Mouse (Mus musculus) MEL (cell line): ENCODE measurements around the gene Tshz2. TPM values are rescaled to one million over a fixed set of nuclear protein-coding genes. Genes with fewer than 3 reads are reported as not detected.

Source experiments
- DNase-seq: peaks from one replicate; pipeline ENCODE4 v3.0.0; 2011; ENCODE audit warnings: low read depth, low spot score
- H3K27ac ChIP-seq: 2 replicates; pipeline ENCODE4 v1.5.1; 2012; ENCODE audit warnings: low read depth, mild to moderate bottlenecking, control low read depth, low read length, moderate library complexity; ENCODE audit not compliant: control insufficient read depth
- H3K27me3 ChIP-seq, 2 experiments: fragments of 150-350 bp in 1 of 2; sonication (generic) in 1 of 2; 2 replicates each; pipeline ENCODE4 v1.6.1; 2012; ENCODE audit warnings: low read length in 2 of 2, mild to moderate bottlenecking in 2 of 2, improper control_type of control experiment in 1 of 2, moderate library complexity in 1 of 2; ENCODE audit not compliant: insufficient read depth in 2 of 2, control insufficient read depth in 1 of 2
- H3K36me3 ChIP-seq, 2 experiments: 2 replicates each; pipeline ENCODE4 v1.6.1; 2012 to 2014; ENCODE audit warnings: low read length in 2 of 2, improper control_type of control experiment in 1 of 2, inconsistent platforms in 1 of 2, mild to moderate bottlenecking in 1 of 2; ENCODE audit not compliant: insufficient read depth in 2 of 2, control insufficient read depth in 1 of 2
- H3K4me1 ChIP-seq, 2 experiments: fragments of 150-350 bp in 1 of 2; sonication (generic) in 1 of 2; 2 replicates each; pipeline ENCODE4 v1.6.1; 2012; ENCODE audit warnings: low read length in 2 of 2, improper control_type of control experiment in 1 of 2, mild to moderate bottlenecking in 1 of 2; ENCODE audit not compliant: insufficient read depth in 2 of 2, control insufficient read depth in 1 of 2
- H3K4me3 ChIP-seq, 2 experiments: fragments of 150-350 bp in 1 of 2; sonication (generic) in 1 of 2; 2 replicates each; pipeline ENCODE4 v1.5.1; 2012; ENCODE audit warnings: low read depth in 2 of 2, low read length in 2 of 2, mild to moderate bottlenecking in 2 of 2, moderate library complexity in 2 of 2, control low read depth in 1 of 2, improper control_type of control experiment in 1 of 2; ENCODE audit not compliant: control insufficient read depth in 1 of 2, insufficient read depth in 1 of 2
- H3K79me2 ChIP-seq: 2 replicates; pipeline ENCODE4 v1.6.1; 2012; ENCODE audit warnings: mild to moderate bottlenecking, low read length, moderate library complexity; ENCODE audit not compliant: control insufficient read depth, poor library complexity, insufficient read depth
- H3K9ac ChIP-seq: 2 replicates; pipeline ENCODE4 v1.6.1; 2012; ENCODE audit warnings: low read depth, mild to moderate bottlenecking, control low read depth, low read length, moderate library complexity; ENCODE audit not compliant: control insufficient read depth, poor library complexity, severe bottlenecking
- H3K9me3 ChIP-seq: fragments of 150-350 bp; sonication (generic); replicated peaks from 2 replicates; pipeline ENCODE4 v1.6.1; 2012; ENCODE audit warnings: mild to moderate bottlenecking, low read length, improper control_type of control experiment, moderate library complexity; ENCODE audit not compliant: insufficient read depth
- CHD1 ChIP-seq: IDR thresholded peaks from 2 replicates; pipeline ENCODE4 v1.6.1; 2012; ENCODE audit warnings: low read depth, mild to moderate bottlenecking, inconsistent platforms, low read length, improper control_type of control experiment
- ETS1 ChIP-seq: IDR thresholded peaks from 2 replicates; pipeline ENCODE4 v1.6.1; 2012; ENCODE audit warnings: low read depth, mild to moderate bottlenecking, inconsistent platforms, low read length, improper control_type of control experiment, moderate library complexity
- GABPA ChIP-seq: IDR thresholded peaks from 2 replicates; pipeline ENCODE4 v1.6.1; 2012; ENCODE audit warnings: low read depth, mild to moderate bottlenecking, inconsistent platforms, low read length, improper control_type of control experiment, moderate library complexity
- GATA1 ChIP-seq: IDR thresholded peaks from 2 replicates; pipeline ENCODE4 v1.6.1; 2011; ENCODE audit warnings: low read depth, low read length, improper control_type of control experiment
- HCFC1 ChIP-seq: IDR thresholded peaks from 2 replicates; pipeline ENCODE4 v1.6.1; 2012; ENCODE audit warnings: low read depth, mild to moderate bottlenecking, inconsistent platforms, low read length, improper control_type of control experiment, moderate library complexity
- JUND ChIP-seq: IDR thresholded peaks from 2 replicates; pipeline ENCODE4 v1.6.1; 2011; ENCODE audit warnings: low read depth, mild to moderate bottlenecking, improper control_type of control experiment, low read length
- MAX ChIP-seq: IDR thresholded peaks from 2 replicates; pipeline ENCODE4 v1.6.1; 2011; ENCODE audit warnings: low read length, improper control_type of control experiment
- MYB ChIP-seq: IDR thresholded peaks from 2 replicates; pipeline ENCODE4 v1.6.1; 2011; ENCODE audit warnings: mild to moderate bottlenecking, low read depth, low read length, improper control_type of control experiment
- NELFE ChIP-seq: IDR thresholded peaks from 2 replicates; pipeline ENCODE4 v1.6.1; 2011; ENCODE audit warnings: low read depth, low read length, improper control_type of control experiment
- NRF1 ChIP-seq: IDR thresholded peaks from 2 replicates; pipeline ENCODE4 v1.6.1; 2014; ENCODE audit warnings: low read depth, mild to moderate bottlenecking, inconsistent platforms, low read length, improper control_type of control experiment, moderate library complexity; ENCODE audit not compliant: poor library complexity, insufficient read depth, severe bottlenecking
- POLR2A ChIP-seq, 2 experiments: IDR thresholded peaks; 2 replicates each; pipeline ENCODE4 v1.6.1; 2011 to 2012; ENCODE audit warnings: low read length in 2 of 2, mild to moderate bottlenecking in 2 of 2, control low read depth in 1 of 2, improper control_type of control experiment in 1 of 2, low read depth in 1 of 2, moderate library complexity in 1 of 2; ENCODE audit not compliant: control insufficient read depth in 1 of 2, insufficient read depth in 1 of 2, poor library complexity in 1 of 2
- POLR2AphosphoS2 ChIP-seq: IDR thresholded peaks from 2 replicates; pipeline ENCODE4 v1.6.1; 2011; ENCODE audit warnings: low read length, improper control_type of control experiment
- SMC3 ChIP-seq: IDR thresholded peaks from 2 replicates; pipeline ENCODE4 v1.6.1; 2011; ENCODE audit warnings: low read depth, low read length, improper control_type of control experiment
- TCF12 ChIP-seq: IDR thresholded peaks from 2 replicates; pipeline ENCODE4 v1.6.1; 2014; ENCODE audit warnings: low read depth, mild to moderate bottlenecking, inconsistent platforms, low read length, improper control_type of control experiment, moderate library complexity
- ZKSCAN1 ChIP-seq: IDR thresholded peaks from 2 replicates; pipeline ENCODE4 v1.6.1; 2012; ENCODE audit warnings: low read depth, mild to moderate bottlenecking, inconsistent platforms, low read length, improper control_type of control experiment, moderate library complexity
- ZMIZ1 ChIP-seq: IDR thresholded peaks from 2 replicates; pipeline ENCODE4 v1.6.1; 2012; ENCODE audit warnings: low read depth, mild to moderate bottlenecking, inconsistent platforms, low read length, improper control_type of control experiment, moderate library complexity
- ZNF384 ChIP-seq: IDR thresholded peaks from 2 replicates; pipeline ENCODE4 v1.6.1; 2012; ENCODE audit warnings: low read depth, mild to moderate bottlenecking, inconsistent platforms, low read length, improper control_type of control experiment
- polyA plus RNA-seq, 2 experiments: library from polyadenylated mRNA; stranded (reverse) in 1 of 2; unstranded in 1 of 2; fragments of >175 nt in 1 of 2; fragments of >200 nt in 1 of 2; gene quantifications; 2 replicates each; pipeline versions ENCODE4 v1.2.1 to v1.2.4; 2012; ENCODE audit warnings: low replicate concordance in 2 of 2, low read depth in 1 of 2; ENCODE audit not compliant: insufficient read length in 2 of 2, insufficient read depth in 1 of 2, missing spikeins in 1 of 2
- total RNA-seq: library from RNA; depleted of rRNA; stranded (reverse); fragments of 300-350 nt; gene quantifications from 2 replicates; pipeline ENCODE4 v1.2.3, GENCODE M21; 2012

Tshz2 gene
- total and polyA plus RNA-seq, 3 experiments: not detected

DNA sequence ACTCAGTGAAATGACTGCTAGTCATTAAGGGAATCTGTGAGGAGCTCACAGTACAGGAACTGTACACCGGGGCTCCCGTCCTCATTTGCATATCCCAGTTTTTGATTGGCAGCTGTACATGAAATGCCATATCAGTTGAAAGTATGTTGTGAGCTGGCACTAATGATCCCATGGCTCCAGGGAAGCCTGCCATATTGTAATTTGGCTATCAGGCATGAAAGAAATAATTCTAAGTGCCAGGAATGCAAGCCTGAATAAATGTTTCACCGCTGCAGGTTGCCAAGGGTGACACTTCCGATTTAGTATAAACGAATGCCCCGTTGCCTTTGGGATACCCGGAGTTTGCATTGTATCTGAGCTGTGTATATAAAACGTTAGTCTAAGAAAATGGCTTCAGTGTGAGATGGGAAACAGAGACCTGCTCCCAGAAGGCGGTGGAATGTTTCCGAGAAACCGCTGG lies 366.1 kb downstream of the Tshz2 start:
- H3K27ac ChIP-seq: no peak overlapping the region
- DNase-seq: no peak
- H3K36me3 ChIP-seq: no peaks in the 10 kb centered on the region
- H3K9me3 ChIP-seq: no peaks in the 10 kb centered on the region
- H3K4me1 ChIP-seq: no peaks in the 10 kb centered on the region
- H3K4me3 ChIP-seq: no peak overlapping the region
- no peaks in the 10 kb centered on the region for H3K79me2 ChIP-seq
- H3K9ac ChIP-seq: no peak overlapping the region
- TF ChIP-seq POLR2AphosphoS2 (no peak), POLR2A (IDR thresholded peaks at IDR 0.05; ENCODE audit: control insufficient read depth in 1 of 2, insufficient read depth in 1 of 2, low read depth in 1 of 2, low read length in 2 of 2, poor library complexity in 1 of 2) (no peak), NRF1 (no peak), ETS1 (no peak), GATA1 (no peak), MAX (no peak), MYB (no peak), GABPA (no peak), CHD1 (no peak), NELFE (no peak), ZMIZ1 (no peak), ZKSCAN1 (no peak), TCF12 (no peak), HCFC1 (no peak)
- H3K27me3 ChIP-seq: no peaks in the 10 kb centered on the region

DNA sequence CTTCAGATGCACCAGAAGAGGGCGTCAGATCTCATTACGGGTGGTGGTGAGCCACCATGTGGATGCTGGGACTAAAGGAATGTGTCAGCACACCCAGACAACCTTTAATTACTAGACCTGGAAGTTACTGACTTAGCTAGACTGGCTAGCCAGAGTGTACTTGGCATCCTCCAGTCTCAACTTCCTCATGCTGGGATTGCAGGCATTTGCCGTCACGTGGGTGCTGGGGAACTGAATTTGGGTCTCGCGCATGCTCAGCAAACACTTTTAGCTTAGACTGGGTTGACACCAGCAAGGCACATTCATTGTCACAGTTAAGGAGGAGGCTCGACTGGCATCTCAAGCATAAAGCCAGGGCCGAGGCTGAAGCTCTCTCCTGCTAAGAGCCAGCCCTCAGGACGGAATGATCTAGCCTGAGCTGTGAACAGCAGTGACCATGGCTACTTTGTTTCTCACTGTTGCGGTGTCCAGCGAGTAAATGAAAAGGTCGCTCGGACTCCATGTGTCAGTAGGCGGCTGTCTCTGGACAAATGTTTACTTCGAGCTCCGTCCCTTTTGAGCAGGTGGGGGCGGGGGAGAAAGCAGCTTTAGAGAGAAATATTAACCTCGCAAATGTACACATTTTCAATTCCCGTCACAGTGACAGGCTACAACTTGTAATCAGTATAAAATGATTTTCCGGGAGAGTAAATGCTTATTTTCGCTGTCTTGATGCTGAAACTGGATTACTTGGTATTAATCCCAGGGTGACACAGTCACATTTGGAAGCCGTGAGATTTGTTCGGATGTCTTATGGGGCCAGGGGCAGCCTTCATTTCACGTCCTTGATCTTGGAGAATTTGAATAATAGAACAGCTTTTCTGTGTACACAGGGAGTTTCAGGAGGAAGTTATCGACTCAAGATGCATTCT lies 370.0 kb downstream of the Tshz2 start:
- Histone ChIP-seq H3K36me3 (no peaks in the 10 kb centered on the region), H3K4me3 (no peak overlapping the region), H3K4me1 (no peaks in the 10 kb centered on the region), H3K9ac (no peak overlapping the region), H3K9me3 (no peaks in the 10 kb centered on the region), H3K27ac (no peak overlapping the region), H3K79me2 (no peaks in the 10 kb centered on the region), H3K27me3 (no peaks in the 10 kb centered on the region)
- no peak for DNase-seq
- no peak for TF ChIP-seq NELFE
- no peak for TF ChIP-seq NRF1
- TF ChIP-seq ZNF384: no peak
- no peak for TF ChIP-seq JUND
- no peak for TF ChIP-seq SMC3
